Mouse (Mus musculus): ENCODE data around the gene Cldn7. TPM values are rescaled to one million over a fixed set of nuclear protein-coding genes. Genes with fewer than 3 reads are reported as not detected.

The Cldn7 gene
- polyA plus RNA-seq, 1 experiment from 2014 or later = 7.5 TPM

DNA sequence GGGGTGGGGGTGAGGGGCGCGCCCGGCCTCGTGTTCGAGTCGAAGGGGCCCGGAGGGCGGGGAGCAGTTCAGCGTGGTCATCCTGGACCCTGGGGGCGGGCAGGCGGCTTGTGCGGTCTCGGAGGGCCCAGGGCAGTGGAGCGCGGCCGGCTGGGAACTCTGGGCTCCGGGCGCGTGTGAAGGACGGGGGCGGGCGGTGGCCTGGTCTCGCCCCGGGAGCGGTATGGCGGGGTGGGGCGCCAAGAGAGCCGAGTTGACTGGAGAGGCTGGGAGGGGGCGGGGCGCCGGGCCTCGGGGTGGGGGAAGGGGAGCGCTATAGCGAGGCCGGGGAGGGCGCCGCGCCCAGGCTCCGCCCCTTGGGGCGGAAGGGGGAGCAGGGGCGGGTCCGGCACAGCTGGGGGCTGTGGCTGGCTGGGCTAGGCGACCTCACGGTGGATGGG lies 32.5 kb downstream of the Cldn7 start:
- Histone ChIP-seq H3K9ac (ENCODE audit: low read length) (peak overlapping the region; percentile 90), H3K36me3 (ENCODE audit: control insufficient read depth, insufficient read depth) (peaks cover 35% of the 10 kb centered on the region), H3K4me1 (ENCODE audit: control insufficient read depth, insufficient read depth, low read length) (peaks cover 28% of the 10 kb centered on the region), H3K27me3 (ENCODE audit: control insufficient read depth, insufficient read depth, low read length) (no peaks in the 10 kb centered on the region), H3K4me3 (ENCODE audit: low read length) (peak overlapping the region; percentile 93), H3K4me2 (ENCODE audit: low read depth, low read length) (peak overlapping the region; percentile 65), H3K9me3 (replicated peaks; ENCODE audit: control insufficient read depth, low read length) (no peaks in the 10 kb centered on the region), H3K27ac (ENCODE audit: low read length) (peak overlapping the region; percentile 99)
- ATAC-seq (replicated peaks; ENCODE audit: extremely low read depth, insufficient read depth, low FRiP score) = peak; percentile 56
- WGBS = 0% methylated on average over 33 of the region's 44 CpGs

DNA sequence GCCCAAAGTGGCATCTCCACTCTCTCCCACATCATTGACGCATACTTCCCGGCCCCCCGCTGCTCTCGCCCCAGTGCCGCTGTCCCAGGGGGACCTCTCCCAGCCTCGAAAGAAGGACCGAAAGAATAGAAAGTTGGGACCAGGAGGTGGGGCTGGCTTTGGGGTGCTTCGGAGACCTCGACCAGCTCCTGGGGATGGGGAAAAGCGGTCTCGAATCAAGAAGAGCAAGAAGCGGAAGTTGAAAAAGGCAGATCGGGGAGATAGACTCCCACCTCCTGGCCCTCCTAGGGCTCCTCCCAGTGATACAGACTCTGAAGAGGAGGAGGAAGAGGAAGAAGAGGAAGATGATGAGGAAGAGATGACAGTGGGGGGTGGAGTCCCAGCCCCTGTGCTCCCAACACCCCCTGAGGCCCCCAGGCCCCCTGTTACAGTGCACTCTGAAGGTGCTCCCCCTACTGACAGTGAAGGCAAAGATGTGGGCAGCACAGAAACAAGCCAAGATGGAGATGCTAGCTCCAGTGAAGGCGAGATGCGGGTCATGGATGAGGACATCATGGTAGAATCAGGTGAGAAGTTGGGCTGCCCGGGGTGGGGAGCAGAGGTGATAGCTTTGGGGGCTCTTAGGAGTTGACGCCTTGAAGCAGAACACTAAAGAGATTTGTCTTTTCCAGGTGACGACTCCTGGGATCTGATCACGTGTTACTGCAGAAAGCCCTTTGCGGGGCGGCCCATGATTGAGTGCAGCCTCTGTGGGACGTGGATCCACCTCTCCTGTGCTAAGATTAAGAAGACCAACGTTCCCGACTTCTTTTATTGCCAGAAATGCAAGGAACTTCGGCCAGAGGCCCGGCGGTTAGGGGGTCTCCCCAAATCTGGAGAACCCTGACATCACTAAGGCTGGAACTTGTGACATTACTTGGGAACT lies 34.2 kb downstream of the Cldn7 start:
- H3K4me3 ChIP-seq (ENCODE audit: low read length) = no peak overlapping the region
- H3K36me3 ChIP-seq (ENCODE audit: control insufficient read depth, insufficient read depth) = peaks cover 30% of the 10 kb centered on the region
- ATAC-seq (replicated peaks; ENCODE audit: extremely low read depth, insufficient read depth, low FRiP score) = no peak
- no peaks in the 10 kb centered on the region for H3K27me3 ChIP-seq (ENCODE audit: control insufficient read depth, insufficient read depth, low read length)
- H3K9me3 ChIP-seq (replicated peaks; ENCODE audit: control insufficient read depth, low read length) = no peaks in the 10 kb centered on the region
- H3K4me2 ChIP-seq (ENCODE audit: low read depth, low read length) = no peak overlapping the region
- no peak overlapping the region for H3K27ac ChIP-seq (ENCODE audit: low read length)
- H3K4me1 ChIP-seq (ENCODE audit: control insufficient read depth, insufficient read depth, low read length) = peaks cover 30% of the 10 kb centered on the region
- H3K9ac ChIP-seq (ENCODE audit: low read length) = no peak overlapping the region
- WGBS = 90% methylated on average over 27 of the region's 27 CpGs

DNA sequence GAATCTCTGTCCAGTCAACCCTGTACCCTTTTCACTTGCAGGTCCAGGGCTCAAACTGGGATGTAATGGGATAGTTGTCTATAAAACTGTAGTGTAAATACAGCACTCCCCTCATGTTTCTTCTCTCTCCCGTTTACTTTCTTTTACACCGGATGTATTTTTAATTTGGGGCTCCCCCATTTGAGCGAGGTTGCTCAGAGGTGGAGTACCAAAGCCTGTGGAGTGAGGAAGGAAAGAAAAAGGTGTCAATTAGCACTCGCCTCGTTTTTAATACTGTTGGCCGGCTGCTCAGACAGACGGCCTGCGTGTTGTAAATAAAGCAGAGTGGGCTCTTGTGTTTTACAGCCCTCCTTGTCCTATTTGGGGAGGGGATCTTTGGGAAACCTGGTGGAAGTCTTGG lies 35.1 kb downstream of the Cldn7 start:
- Histone ChIP-seq H3K4me1 (ENCODE audit: control insufficient read depth, insufficient read depth, low read length) (peaks cover 30% of the 10 kb centered on the region), H3K27ac (ENCODE audit: low read length) (peak overlapping the region; percentile 93; the same call in 1 of the 2 replicates), H3K4me2 (ENCODE audit: low read depth, low read length) (no peak overlapping the region), H3K9ac (ENCODE audit: low read length) (no peak overlapping the region), H3K36me3 (ENCODE audit: control insufficient read depth, insufficient read depth) (peaks cover 22% of the 10 kb centered on the region), H3K4me3 (ENCODE audit: low read length) (no peak overlapping the region), H3K27me3 (ENCODE audit: control insufficient read depth, insufficient read depth, low read length) (no peaks in the 10 kb centered on the region), H3K9me3 (replicated peaks; ENCODE audit: control insufficient read depth, low read length) (no peaks in the 10 kb centered on the region)
- WGBS = 85% methylated on average over 8 of the region's 8 CpGs
- no peak for ATAC-seq (replicated peaks; ENCODE audit: extremely low read depth, insufficient read depth, low FRiP score)

DNA sequence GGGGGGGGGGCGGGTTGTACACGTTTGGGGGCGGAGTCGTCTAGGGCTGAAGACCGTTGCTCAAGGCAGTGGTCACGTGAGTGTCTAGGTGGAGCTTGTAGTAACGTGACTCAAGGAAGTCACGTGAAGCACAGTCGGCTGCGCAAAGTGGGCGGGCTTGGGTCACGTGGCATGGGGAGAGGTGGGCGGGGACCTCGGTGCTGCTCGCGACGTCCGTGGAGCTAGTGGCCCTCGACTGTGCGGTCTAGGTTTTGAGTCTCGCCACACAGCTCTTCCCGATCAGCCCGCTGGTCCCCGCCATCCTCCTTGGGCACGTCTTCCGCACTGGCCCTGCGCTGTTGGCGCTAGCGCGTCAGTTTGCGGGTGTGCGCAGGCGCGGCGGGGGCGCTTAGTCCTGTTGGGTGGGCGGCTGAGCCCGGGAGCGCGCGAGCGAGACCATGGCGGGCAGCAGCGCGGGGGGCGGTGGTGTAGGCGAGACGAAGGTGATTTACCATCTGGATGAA lies 35.9 kb downstream of the Cldn7 start, which contains the start of gene Dvl2:
Dvl2 (plus strand) TSS at position 200 of the 503 bp plus-strand sequence.
- H3K4me1 ChIP-seq (ENCODE audit: control insufficient read depth, insufficient read depth, low read length) = peaks cover 28% of the 10 kb centered on the region
- H3K27me3 ChIP-seq (ENCODE audit: control insufficient read depth, insufficient read depth, low read length) = no peaks in the 10 kb centered on the region
- peak; percentile 46 for ATAC-seq (replicated peaks; ENCODE audit: extremely low read depth, insufficient read depth, low FRiP score)
- H3K4me2 ChIP-seq (ENCODE audit: low read depth, low read length) = peak within 1 kb of the TSS; percentile 78
- H3K9ac ChIP-seq (ENCODE audit: low read length) = peak within 1 kb of the TSS; percentile 87
- WGBS = under 1% methylated on average over 48 of the region's 48 CpGs
- H3K36me3 ChIP-seq (ENCODE audit: control insufficient read depth, insufficient read depth) = peaks cover 26% of the 10 kb centered on the region
- H3K9me3 ChIP-seq (replicated peaks; ENCODE audit: control insufficient read depth, low read length) = no peaks in the 10 kb centered on the region
- peak within 1 kb of the TSS; percentile 75 for H3K4me3 ChIP-seq (ENCODE audit: low read length)
- H3K27ac ChIP-seq (ENCODE audit: low read length) = peak within 1 kb of the TSS; percentile 93

DNA sequence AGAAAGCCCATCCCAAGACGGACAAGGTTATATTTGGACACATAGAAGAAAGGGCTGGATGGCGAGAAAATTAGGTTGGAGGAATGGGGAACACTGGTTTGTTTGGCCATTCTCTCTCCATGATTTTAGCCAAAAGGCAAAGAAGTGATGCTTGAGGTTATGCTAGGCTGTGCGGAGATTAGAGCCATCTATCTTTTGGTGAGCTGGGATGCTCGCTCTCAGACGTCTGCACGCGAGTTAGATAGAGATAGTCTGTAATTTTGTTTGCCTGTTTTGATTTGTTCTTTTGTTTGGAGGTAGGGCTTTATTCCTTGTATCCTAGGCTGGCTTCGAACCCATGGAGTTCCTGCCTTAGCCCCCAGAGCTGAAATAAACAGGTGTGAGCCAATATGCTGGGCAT lies 36.6 kb downstream of the Cldn7 start:
- peaks cover 28% of the 10 kb centered on the region for H3K4me1 ChIP-seq (ENCODE audit: control insufficient read depth, insufficient read depth, low read length)
- no peak for ATAC-seq (replicated peaks; ENCODE audit: extremely low read depth, insufficient read depth, low FRiP score)
- no peaks in the 10 kb centered on the region for H3K9me3 ChIP-seq (replicated peaks; ENCODE audit: control insufficient read depth, low read length)
- peak overlapping the region; percentile 87 for H3K9ac ChIP-seq (ENCODE audit: low read length)
- H3K36me3 ChIP-seq (ENCODE audit: control insufficient read depth, insufficient read depth) = peaks cover 33% of the 10 kb centered on the region
- H3K4me2 ChIP-seq (ENCODE audit: low read depth, low read length) = peak overlapping the region; percentile 78
- WGBS = 8% methylated on average over 8 of the region's 8 CpGs
- peak overlapping the region; percentile 93 for H3K27ac ChIP-seq (ENCODE audit: low read length)
- H3K27me3 ChIP-seq (ENCODE audit: control insufficient read depth, insufficient read depth, low read length) = no peaks in the 10 kb centered on the region
- H3K4me3 ChIP-seq (ENCODE audit: low read length) = peak overlapping the region; percentile 75

DNA sequence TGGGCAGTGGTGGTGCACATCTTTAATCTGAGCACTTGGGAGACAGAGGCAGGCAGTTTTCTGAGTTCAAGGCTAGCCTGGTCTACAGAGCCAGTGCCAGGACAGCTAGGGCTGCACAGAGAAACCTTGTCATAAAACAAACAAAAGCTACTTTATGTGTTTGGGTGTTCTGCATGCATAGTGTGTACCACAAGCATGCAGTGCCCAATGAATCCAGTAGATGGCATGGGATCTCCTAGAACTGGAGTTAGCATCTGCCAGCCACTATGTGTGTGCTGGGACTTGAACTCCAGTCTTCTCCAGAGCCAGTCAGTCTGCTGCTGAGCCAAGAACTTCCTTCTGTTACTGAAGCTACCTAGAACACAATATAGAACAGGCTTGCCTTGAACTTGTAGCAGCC lies 37.3 kb downstream of the Cldn7 start:
- Histone ChIP-seq H3K9me3 (replicated peaks; ENCODE audit: control insufficient read depth, low read length) (no peaks in the 10 kb centered on the region), H3K27me3 (ENCODE audit: control insufficient read depth, insufficient read depth, low read length) (no peaks in the 10 kb centered on the region), H3K9ac (ENCODE audit: low read length) (no peak overlapping the region), H3K4me1 (ENCODE audit: control insufficient read depth, insufficient read depth, low read length) (peaks cover 28% of the 10 kb centered on the region), H3K4me3 (ENCODE audit: low read length) (peak overlapping the region; percentile 75), H3K36me3 (ENCODE audit: control insufficient read depth, insufficient read depth) (peaks cover 40% of the 10 kb centered on the region), H3K27ac (ENCODE audit: low read length) (no peak overlapping the region), H3K4me2 (ENCODE audit: low read depth, low read length) (peak overlapping the region; percentile 78)
- ATAC-seq (replicated peaks; ENCODE audit: extremely low read depth, insufficient read depth, low FRiP score) = no peak

DNA sequence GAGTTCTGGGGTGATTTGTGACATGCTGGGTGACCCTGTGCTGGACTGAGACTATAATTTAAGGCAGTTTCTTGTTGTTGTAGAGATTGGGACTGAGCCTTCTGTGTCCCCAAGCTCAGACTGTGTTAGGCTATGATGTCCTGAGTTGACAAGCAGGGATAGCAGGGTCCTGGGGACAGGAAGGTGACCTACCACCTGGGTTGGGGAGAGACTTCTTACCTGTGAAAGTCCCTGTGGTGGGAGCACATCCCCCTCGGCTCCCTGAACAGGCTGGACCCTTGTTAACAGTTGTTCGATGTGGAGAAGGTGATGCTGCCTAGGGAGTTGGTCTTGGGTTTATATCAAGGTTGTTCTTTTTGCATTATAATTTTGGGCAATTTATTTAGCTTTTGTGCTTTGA lies 37.9 kb downstream of the Cldn7 start:
- Histone ChIP-seq H3K9ac (ENCODE audit: low read length) (no peak overlapping the region), H3K27ac (ENCODE audit: low read length) (no peak overlapping the region), H3K36me3 (ENCODE audit: control insufficient read depth, insufficient read depth) (peaks cover 44% of the 10 kb centered on the region), H3K4me3 (ENCODE audit: low read length) (no peak overlapping the region), H3K27me3 (ENCODE audit: control insufficient read depth, insufficient read depth, low read length) (no peaks in the 10 kb centered on the region), H3K9me3 (replicated peaks; ENCODE audit: control insufficient read depth, low read length) (no peaks in the 10 kb centered on the region), H3K4me2 (ENCODE audit: low read depth, low read length) (peak overlapping the region; percentile 78; the same call in 1 of the 2 replicates), H3K4me1 (ENCODE audit: control insufficient read depth, insufficient read depth, low read length) (peaks cover 26% of the 10 kb centered on the region)
- 85% methylated on average over 2 of the region's 2 CpGs for WGBS
- no peak for ATAC-seq (replicated peaks; ENCODE audit: extremely low read depth, insufficient read depth, low FRiP score)

DNA sequence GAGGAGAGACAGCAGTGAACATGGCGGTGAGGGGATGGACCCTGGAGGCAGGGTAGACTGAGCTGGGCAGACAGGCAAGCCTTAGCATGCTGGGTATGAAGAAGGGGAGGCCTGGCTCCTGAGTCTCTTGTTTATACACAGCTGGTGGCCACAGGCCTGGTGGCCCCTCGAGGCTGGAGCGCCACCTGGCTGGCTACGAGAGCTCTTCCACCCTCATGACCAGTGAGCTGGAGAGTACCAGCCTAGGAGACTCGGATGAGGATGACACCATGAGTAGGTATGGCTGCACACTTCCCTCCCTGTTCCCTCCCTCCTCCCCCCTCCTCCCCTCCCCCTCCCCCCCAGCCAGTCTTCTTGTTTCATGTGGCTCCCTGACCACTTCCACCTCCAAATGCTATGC lies 40.9 kb downstream of the Cldn7 start:
- Histone ChIP-seq H3K27me3 (ENCODE audit: control insufficient read depth, insufficient read depth, low read length) (no peaks in the 10 kb centered on the region), H3K4me2 (ENCODE audit: low read depth, low read length) (no peak overlapping the region), H3K36me3 (ENCODE audit: control insufficient read depth, insufficient read depth) (peaks cover 52% of the 10 kb centered on the region), H3K9ac (ENCODE audit: low read length) (no peak overlapping the region), H3K4me3 (ENCODE audit: low read length) (no peak overlapping the region), H3K9me3 (replicated peaks; ENCODE audit: control insufficient read depth, low read length) (no peaks in the 10 kb centered on the region), H3K27ac (ENCODE audit: low read length) (no peak overlapping the region), H3K4me1 (ENCODE audit: control insufficient read depth, insufficient read depth, low read length) (peaks cover 21% of the 10 kb centered on the region)
- WGBS = 67% methylated on average over 5 of the region's 5 CpGs
- ATAC-seq (replicated peaks; ENCODE audit: extremely low read depth, insufficient read depth, low FRiP score) = no peak

DNA sequence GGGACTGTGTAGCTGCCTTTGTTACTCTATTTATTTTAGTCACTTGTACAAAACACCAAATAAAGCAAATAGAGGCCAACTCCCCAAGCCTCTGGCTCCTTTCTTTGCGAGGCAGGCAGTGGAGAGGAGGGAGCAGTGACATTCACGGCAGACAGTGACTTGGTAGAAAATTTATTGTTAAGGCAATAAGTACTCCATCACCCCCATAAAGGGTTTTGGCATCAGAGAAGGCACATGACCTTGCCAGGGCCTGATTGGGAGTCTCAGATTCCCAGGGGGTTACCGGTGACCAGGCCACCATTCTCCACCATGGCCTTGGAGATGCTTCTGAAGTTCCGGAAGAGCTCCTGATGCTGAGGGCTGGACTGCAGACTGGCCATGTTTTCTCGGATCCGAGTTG lies 45.5 kb downstream of the Cldn7 start:
- Histone ChIP-seq H3K4me1 (ENCODE audit: control insufficient read depth, insufficient read depth, low read length) (peaks cover 10% of the 10 kb centered on the region), H3K4me3 (ENCODE audit: low read length) (no peak overlapping the region), H3K9me3 (replicated peaks; ENCODE audit: control insufficient read depth, low read length) (no peaks in the 10 kb centered on the region), H3K36me3 (ENCODE audit: control insufficient read depth, insufficient read depth) (peaks cover 75% of the 10 kb centered on the region), H3K27ac (ENCODE audit: low read length) (no peak overlapping the region), H3K9ac (ENCODE audit: low read length) (no peak overlapping the region), H3K4me2 (ENCODE audit: low read depth, low read length) (no peak overlapping the region), H3K27me3 (ENCODE audit: control insufficient read depth, insufficient read depth, low read length) (no peaks in the 10 kb centered on the region)
- no peak for ATAC-seq (replicated peaks; ENCODE audit: extremely low read depth, insufficient read depth, low FRiP score)
- 83% methylated on average over 6 of the region's 6 CpGs for WGBS

All from heart, embryonic 16.5 days (tissue).